Mouse (Mus musculus) bone marrow macrophage, adult 2 months (primary cell): ENCODE results near the gene 9130023H24Rik. TPM values are rescaled to one million over a fixed set of nuclear protein-coding genes. Genes with fewer than 3 reads are reported as not detected.
A peak's percentile ranks its signal among the peaks of the same experiment; 100 is the strongest.

ENCODE experiments used
- H3K27ac ChIP-seq: 2 replicates; pipeline ENCODE4 v1.5.1; 2012; ENCODE audit warnings: low read depth, low read length; ENCODE audit not compliant: insufficient read depth
- H3K4me1 ChIP-seq: 2 replicates; pipeline ENCODE4 v1.6.1; 2012; ENCODE audit warnings: low read length; ENCODE audit not compliant: control insufficient read depth, insufficient read depth
- H3K4me3 ChIP-seq: 2 replicates; pipeline ENCODE4 v1.5.1; 2012; ENCODE audit warnings: mild to moderate bottlenecking, low read length, moderate library complexity; ENCODE audit not compliant: insufficient read depth
- CTCF ChIP-seq: IDR thresholded peaks from 2 replicates; pipeline ENCODE4 v1.5.1; 2012; ENCODE audit warnings: low read depth, mild to moderate bottlenecking, low read length, moderate library complexity
- POLR2A ChIP-seq: IDR thresholded peaks from 2 replicates; pipeline ENCODE4 v1.6.1; 2012; ENCODE audit warnings: mild to moderate bottlenecking, low read depth, low read length, borderline replicate concordance
- polyA plus RNA-seq: library from polyadenylated mRNA; stranded (reverse); fragments of >200 nt; gene quantifications from 2 replicates; pipeline ENCODE4 v1.2.4, GENCODE M21; 2012; ENCODE audit not compliant: missing spikeins, insufficient read depth, insufficient read length

Gene 9130023H24Rik
- polyA plus RNA-seq, 1 experiment, result 2.5 TPM

- no peak overlapping the region for H3K4me3 ChIP-seq
- H3K27ac ChIP-seq, result no peak overlapping the region
- no peaks in the 10 kb centered on the region for H3K4me1 ChIP-seq
- TF ChIP-seq POLR2A (no peak), CTCF (peak; percentile 56)
Observed at GRCm38 (mm10) chr7:128247443-128247842, 9.6 kb upstream of the 9130023H24Rik start.

- no peak within 1 kb of the TSS for H3K4me3 ChIP-seq
- no peak for TF ChIP-seq CTCF
- no peak for TF ChIP-seq POLR2A
- no peak within 1 kb of the TSS for H3K27ac ChIP-seq
- no peaks in the 10 kb centered on the region for H3K4me1 ChIP-seq
Observed at GRCm38 (mm10) chr7:128246496-128247391, 8.9 kb upstream of the 9130023H24Rik start, which contains the start of gene Tgfb1i1. Tgfb1i1 (plus strand) TSS chr7:128246812.

- no peak for TF ChIP-seq POLR2A
- TF ChIP-seq CTCF, result no peak
- no peak overlapping the region for H3K27ac ChIP-seq
- H3K4me3 ChIP-seq, result no peak overlapping the region
- H3K4me1 ChIP-seq, result no peaks in the 10 kb centered on the region
Observed at GRCm38 (mm10) chr7:128245547-128245946, 7.7 kb upstream of the 9130023H24Rik start.

- Histone ChIP-seq H3K4me1 (no peaks in the 10 kb centered on the region), H3K27ac (no peak overlapping the region), H3K4me3 (no peak overlapping the region)
- TF ChIP-seq POLR2A (no peak), CTCF (no peak)
Observed at GRCm38 (mm10) chr7:128244410-128245025, 6.7 kb upstream of the 9130023H24Rik start.

- TF ChIP-seq POLR2A (no peak), CTCF (no peak)
- Histone ChIP-seq H3K4me3 (no peak overlapping the region), H3K27ac (no peak overlapping the region), H3K4me1 (peaks cover 2% of the 10 kb centered on the region; the same call in 1 of the 2 replicates)
Observed at GRCm38 (mm10) chr7:128243921-128244320, 6.1 kb upstream of the 9130023H24Rik start.

GRCm38 (mm10) chr7:128242331-128242730 is 4.5 kb upstream of the 9130023H24Rik start:
- TF ChIP-seq POLR2A, result no peak
- TF ChIP-seq CTCF, result no peak
- H3K27ac ChIP-seq, result no peak overlapping the region
- H3K4me1 ChIP-seq, result peaks cover 2% of the 10 kb centered on the region; the same call in 1 of the 2 replicates
- no peak overlapping the region for H3K4me3 ChIP-seq

GRCm38 (mm10) chr7:128240131-128240784 is 2.4 kb upstream of the 9130023H24Rik start:
- Histone ChIP-seq H3K27ac (no peak overlapping the region), H3K4me1 (peaks cover 15% of the 10 kb centered on the region), H3K4me3 (no peak overlapping the region)
- TF ChIP-seq POLR2A, result no peak
- TF ChIP-seq CTCF, result no peak

GRCm38 (mm10) chr7:128238991-128239390 is 1.2 kb upstream of the 9130023H24Rik start:
- H3K27ac ChIP-seq, result peak overlapping the region; percentile 6; the same call in 1 of the 2 replicates
- H3K4me3 ChIP-seq, result peak overlapping the region; percentile 49
- TF ChIP-seq POLR2A, result no peak
- no peak for TF ChIP-seq CTCF
- H3K4me1 ChIP-seq, result peaks cover 24% of the 10 kb centered on the region

- TF ChIP-seq POLR2A (no peak), CTCF (no peak)
- peak overlapping the region; percentile 96 for H3K4me3 ChIP-seq
- H3K4me1 ChIP-seq, result peaks cover 24% of the 10 kb centered on the region
- peak overlapping the region; percentile 100 for H3K27ac ChIP-seq
Observed at GRCm38 (mm10) chr7:128237593-128237926, 271 bp downstream of the 9130023H24Rik start.

- TF ChIP-seq CTCF, result peak; percentile 95
- TF ChIP-seq POLR2A, result no peak
- Histone ChIP-seq H3K4me3 (peak within 1 kb of the TSS; percentile 96), H3K4me1 (peaks cover 24% of the 10 kb centered on the region), H3K27ac (peak within 1 kb of the TSS; percentile 100)
Observed at GRCm38 (mm10) chr7:128236856-128237592, 807 bp downstream of the 9130023H24Rik start, which contains the start of gene Armc5. Armc5 (plus strand) TSS chr7:128237342.
